Mouse (Mus musculus) stomach, embryonic 15.5 days (tissue): ENCODE data around the gene Dlgap3. TPM values are rescaled to one million over a fixed set of nuclear protein-coding genes. Genes with fewer than 3 reads are reported as not detected.

ENCODE experiments used
- ATAC-seq: fragments of 200-750 bp; cut with Nextera tagmentation; 2 replicates; pipeline ENCODE4 v1.8.0; 2017; ENCODE audit warnings: low read depth, moderate number of reproducible peaks, moderate TSS enrichment; ENCODE audit not compliant: insufficient read depth, low FRiP score
- H3K27ac ChIP-seq: fragments of 300-500 bp; sonication (generic); 2 replicates; pipeline ENCODE4 v1.5.1; 2015; ENCODE audit warnings: mild to moderate bottlenecking, inconsistent platforms
- H3K27me3 ChIP-seq: fragments of 300-500 bp; sonication (generic); replicated peaks from 2 replicates; pipeline ENCODE4 v1.6.1; 2015; ENCODE audit warnings: inconsistent platforms
- H3K36me3 ChIP-seq: fragments of 300-500 bp; sonication (generic); 2 replicates; pipeline ENCODE4 v1.6.1; 2015; ENCODE audit warnings: inconsistent platforms
- H3K4me1 ChIP-seq: fragments of 300-500 bp; sonication (generic); 2 replicates; pipeline ENCODE4 v1.6.1; 2015; ENCODE audit warnings: inconsistent platforms
- H3K4me2 ChIP-seq: fragments of 300-500 bp; sonication (generic); 2 replicates; pipeline ENCODE4 v1.6.1; 2015; ENCODE audit warnings: mild to moderate bottlenecking, inconsistent platforms
- H3K4me3 ChIP-seq: fragments of 300-500 bp; sonication (generic); replicated peaks from 2 replicates; pipeline ENCODE4 v1.5.1; 2015; ENCODE audit warnings: inconsistent platforms
- H3K9ac ChIP-seq: fragments of 300-500 bp; sonication (generic); 2 replicates; pipeline ENCODE4 v1.6.1; 2015; ENCODE audit warnings: inconsistent platforms
- H3K9me3 ChIP-seq: fragments of 300-500 bp; sonication (generic); 2 replicates; pipeline ENCODE4 v1.6.1; 2016; ENCODE audit warnings: inconsistent platforms
- WGBS: fragments of 180-500 bp; shearing (Covaris S2); methylation state at CpG from one replicate; pipeline ENCODE4 v1.1.7; 2015; 5-methylcytosine and 5-hydroxymethylcytosine counted together
- polyA plus RNA-seq: library from polyadenylated mRNA; unstranded; fragments of >200 nt; fragmentation: Nextera tagmentation; extraction: Ambion mirVana; gene quantifications from 2 replicates; pipeline ENCODE4 v1.2.1, GENCODE M21; 2015

The Dlgap3 gene
- polyA plus RNA-seq, 1 experiment from 2014 or later, result 1.4 TPM

GRCm38 (mm10) chr4:127199406-127199805, 30.4 kb downstream of the Dlgap3 start:
- no peaks in the 10 kb centered on the region for H3K4me1 ChIP-seq
- no peak overlapping the region for H3K4me3 ChIP-seq
- no peak for ATAC-seq
- no peaks in the 10 kb centered on the region for H3K9me3 ChIP-seq
- no peak overlapping the region for H3K9ac ChIP-seq
- H3K27ac ChIP-seq, result no peak overlapping the region
- no peak overlapping the region for H3K4me2 ChIP-seq
- no peaks in the 10 kb centered on the region for H3K27me3 ChIP-seq
- H3K36me3 ChIP-seq, result no peaks in the 10 kb centered on the region
- 61% methylated on average over 12 of the region's 12 CpGs for WGBS

GRCm38 (mm10) chr4:127200164-127200722, 31.2 kb downstream of the Dlgap3 start:
- Histone ChIP-seq H3K9me3 (no peaks in the 10 kb centered on the region), H3K36me3 (no peaks in the 10 kb centered on the region), H3K4me2 (no peak overlapping the region), H3K4me1 (no peaks in the 10 kb centered on the region), H3K27ac (no peak overlapping the region), H3K4me3 (no peak overlapping the region), H3K9ac (no peak overlapping the region), H3K27me3 (no peaks in the 10 kb centered on the region)
- ATAC-seq, result no peak
- 81% methylated on average over 12 of the region's 12 CpGs for WGBS

- no peak overlapping the region for H3K9ac ChIP-seq
- H3K36me3 ChIP-seq, result no peaks in the 10 kb centered on the region
- no peak overlapping the region for H3K4me2 ChIP-seq
- ATAC-seq, result no peak
- H3K4me3 ChIP-seq, result no peak overlapping the region
- H3K9me3 ChIP-seq, result no peaks in the 10 kb centered on the region
- no peaks in the 10 kb centered on the region for H3K4me1 ChIP-seq
- WGBS, result 59% methylated on average over 13 of the region's 13 CpGs
- H3K27ac ChIP-seq, result no peak overlapping the region
- no peaks in the 10 kb centered on the region for H3K27me3 ChIP-seq
Measured at GRCm38 (mm10) chr4:127200769-127201617, 32.0 kb downstream of the Dlgap3 start.

DNA sequence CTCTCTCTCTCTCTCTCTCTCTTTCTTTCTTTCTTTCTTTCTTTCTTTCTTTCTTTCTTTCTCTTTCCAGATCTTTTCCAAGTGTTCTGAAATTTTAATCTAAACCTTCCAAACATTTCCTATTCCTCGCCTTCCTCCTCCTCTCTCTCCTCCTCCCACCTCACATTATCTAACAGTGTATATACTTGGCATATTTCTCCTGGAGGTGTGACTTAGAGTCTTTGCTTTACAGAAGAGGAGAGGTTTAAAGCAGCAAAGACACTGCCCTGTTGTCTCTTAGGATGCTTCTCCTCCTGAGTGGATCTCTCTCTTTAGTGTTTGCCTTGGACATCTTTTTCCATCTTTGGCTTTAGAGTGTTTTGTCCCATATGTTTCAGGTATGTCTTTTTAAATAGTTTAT, 34.1 kb downstream of the Dlgap3 start:
- H3K27ac ChIP-seq, result no peak overlapping the region
- H3K36me3 ChIP-seq, result no peaks in the 10 kb centered on the region
- H3K27me3 ChIP-seq, result no peaks in the 10 kb centered on the region
- no peak overlapping the region for H3K9ac ChIP-seq
- H3K4me1 ChIP-seq, result no peaks in the 10 kb centered on the region
- H3K4me2 ChIP-seq, result no peak overlapping the region
- H3K9me3 ChIP-seq, result no peaks in the 10 kb centered on the region
- 78% methylated on average over 1 of the region's 1 CpGs for WGBS
- no peak overlapping the region for H3K4me3 ChIP-seq
- ATAC-seq, result no peak

- Histone ChIP-seq H3K27me3 (peaks cover 19% of the 10 kb centered on the region), H3K9me3 (no peaks in the 10 kb centered on the region), H3K27ac (no peak overlapping the region), H3K4me2 (no peak overlapping the region), H3K9ac (no peak overlapping the region), H3K36me3 (no peaks in the 10 kb centered on the region), H3K4me1 (no peaks in the 10 kb centered on the region), H3K4me3 (no peak overlapping the region)
- 76% methylated on average over 9 of the region's 9 CpGs for WGBS
- ATAC-seq, result no peak
Measured at GRCm38 (mm10) chr4:127211318-127211717, 42.3 kb downstream of the Dlgap3 start.

GRCm38 (mm10) chr4:127214510-127214909, 45.5 kb downstream of the Dlgap3 start:
- Histone ChIP-seq H3K27ac (no peak overlapping the region), H3K9me3 (no peaks in the 10 kb centered on the region), H3K4me1 (no peaks in the 10 kb centered on the region), H3K9ac (no peak overlapping the region), H3K4me2 (no peak overlapping the region), H3K4me3 (no peak overlapping the region), H3K27me3 (peaks cover 19% of the 10 kb centered on the region), H3K36me3 (no peaks in the 10 kb centered on the region)
- no peak; the same call in 1 of the 2 replicates for ATAC-seq
- WGBS, result 18% methylated on average over 28 of the region's 28 CpGs

- no peaks in the 10 kb centered on the region for H3K9me3 ChIP-seq
- H3K27me3 ChIP-seq, result peaks cover 19% of the 10 kb centered on the region
- H3K27ac ChIP-seq, result no peak overlapping the region
- H3K36me3 ChIP-seq, result no peaks in the 10 kb centered on the region
- H3K9ac ChIP-seq, result no peak overlapping the region
- ATAC-seq, result no peak
- H3K4me2 ChIP-seq, result no peak overlapping the region
- 52% methylated on average over 11 of the region's 11 CpGs for WGBS
- no peaks in the 10 kb centered on the region for H3K4me1 ChIP-seq
- no peak overlapping the region for H3K4me3 ChIP-seq
Measured at GRCm38 (mm10) chr4:127215103-127215502, 46.1 kb downstream of the Dlgap3 start.

DNA sequence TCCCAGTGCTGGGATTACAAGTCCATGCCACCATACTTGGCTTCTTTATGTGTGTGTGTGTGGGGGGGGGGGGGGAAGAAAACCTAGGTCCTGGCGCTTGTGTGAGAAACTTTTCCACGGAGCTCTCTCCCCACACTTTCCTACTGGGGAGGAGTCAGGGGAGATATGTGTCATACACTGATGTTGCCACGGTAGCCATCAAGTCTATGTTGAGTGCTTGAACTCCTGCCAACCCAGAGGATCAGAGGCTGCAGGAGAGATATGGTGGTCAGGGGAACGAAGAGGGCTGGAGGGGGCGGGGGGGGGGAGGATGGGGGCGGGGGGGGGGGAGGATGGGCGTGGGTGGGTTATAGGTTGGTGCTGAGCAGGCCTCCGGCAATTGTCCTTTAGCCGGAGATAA, 46.8 kb downstream of the Dlgap3 start:
- Histone ChIP-seq H3K9me3 (no peaks in the 10 kb centered on the region), H3K4me3 (no peak overlapping the region), H3K9ac (no peak overlapping the region), H3K4me2 (no peak overlapping the region), H3K27ac (no peak overlapping the region), H3K36me3 (no peaks in the 10 kb centered on the region), H3K4me1 (no peaks in the 10 kb centered on the region), H3K27me3 (peaks cover 19% of the 10 kb centered on the region)
- WGBS, result 57% methylated on average over 6 of the region's 9 CpGs
- no peak for ATAC-seq

- H3K27ac ChIP-seq, result no peak overlapping the region
- H3K27me3 ChIP-seq, result peaks cover 19% of the 10 kb centered on the region
- WGBS, result 76% methylated on average over 4 of the region's 4 CpGs
- H3K36me3 ChIP-seq, result no peaks in the 10 kb centered on the region
- ATAC-seq, result no peak
- no peaks in the 10 kb centered on the region for H3K4me1 ChIP-seq
- no peak overlapping the region for H3K4me2 ChIP-seq
- H3K4me3 ChIP-seq, result no peak overlapping the region
- no peak overlapping the region for H3K9ac ChIP-seq
- H3K9me3 ChIP-seq, result no peaks in the 10 kb centered on the region
Measured at GRCm38 (mm10) chr4:127216251-127216651, 47.2 kb downstream of the Dlgap3 start.

- no peak for ATAC-seq
- H3K36me3 ChIP-seq, result no peaks in the 10 kb centered on the region
- H3K4me1 ChIP-seq, result no peaks in the 10 kb centered on the region
- H3K27me3 ChIP-seq, result peaks cover 19% of the 10 kb centered on the region
- H3K9me3 ChIP-seq, result no peaks in the 10 kb centered on the region
- H3K4me2 ChIP-seq, result no peak overlapping the region
- 67% methylated on average over 11 of the region's 11 CpGs for WGBS
- no peak overlapping the region for H3K9ac ChIP-seq
- no peak overlapping the region for H3K4me3 ChIP-seq
- no peak overlapping the region for H3K27ac ChIP-seq
Measured at GRCm38 (mm10) chr4:127217048-127217447, 48.0 kb downstream of the Dlgap3 start.

- Histone ChIP-seq H3K9ac (no peak overlapping the region), H3K9me3 (no peaks in the 10 kb centered on the region), H3K4me3 (no peak overlapping the region), H3K4me2 (no peak overlapping the region), H3K27ac (no peak overlapping the region), H3K36me3 (no peaks in the 10 kb centered on the region), H3K27me3 (peaks cover 25% of the 10 kb centered on the region), H3K4me1 (0 out of 2 replicates have a peak, but pooled peaks cover 2% of the 10 kb centered on the region)
- 22% methylated on average over 10 of the region's 10 CpGs for WGBS
- no peak for ATAC-seq
Measured at GRCm38 (mm10) chr4:127223291-127223690, 54.3 kb downstream of the Dlgap3 start.

DNA sequence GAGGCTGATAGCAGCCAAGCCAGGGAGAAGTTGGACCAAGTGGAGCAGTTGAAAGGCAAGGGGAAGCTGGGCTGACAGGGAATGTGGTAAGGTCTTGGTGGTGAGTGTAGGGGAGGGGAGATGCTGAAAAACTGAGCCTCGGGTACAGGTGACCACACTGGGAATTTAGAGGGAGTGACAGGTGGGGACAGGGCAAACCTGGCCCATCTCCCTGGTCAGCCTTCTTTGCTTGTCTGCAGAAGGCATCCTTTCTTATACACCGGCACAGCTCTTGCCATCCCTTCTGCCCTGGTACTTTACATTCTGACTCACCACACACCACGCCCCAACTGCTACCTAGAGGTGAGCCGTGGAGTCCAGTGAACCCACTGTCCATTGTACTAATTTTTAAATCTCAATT, 54.8 kb downstream of the Dlgap3 start:
- no peak overlapping the region for H3K4me3 ChIP-seq
- H3K27ac ChIP-seq, result no peak overlapping the region
- H3K4me2 ChIP-seq, result no peak overlapping the region
- H3K9ac ChIP-seq, result no peak overlapping the region
- H3K9me3 ChIP-seq, result no peaks in the 10 kb centered on the region
- no peak for ATAC-seq
- WGBS, result 58% methylated on average over 4 of the region's 4 CpGs
- H3K27me3 ChIP-seq, result peaks cover 25% of the 10 kb centered on the region
- H3K4me1 ChIP-seq, result 0 out of 2 replicates have a peak, but pooled peaks cover 2% of the 10 kb centered on the region
- no peaks in the 10 kb centered on the region for H3K36me3 ChIP-seq
